Mouse (Mus musculus) MEL (cell line): ENCODE results near the gene Abtb1. TPM values are rescaled to one million over a fixed set of nuclear protein-coding genes. Genes with fewer than 3 reads are reported as not detected.

Experiments
- DNase-seq: peaks from one replicate; pipeline ENCODE4 v3.0.0; 2011; ENCODE audit warnings: low read depth, low spot score
- H3K27ac ChIP-seq: 2 replicates; pipeline ENCODE4 v1.5.1; 2012; ENCODE audit warnings: low read depth, mild to moderate bottlenecking, control low read depth, low read length, moderate library complexity; ENCODE audit not compliant: control insufficient read depth
- H3K27me3 ChIP-seq, 2 experiments: fragments of 150-350 bp in 1 of 2; sonication (generic) in 1 of 2; 2 replicates each; pipeline ENCODE4 v1.6.1; 2012; ENCODE audit warnings: low read length in 2 of 2, mild to moderate bottlenecking in 2 of 2, improper control_type of control experiment in 1 of 2, moderate library complexity in 1 of 2; ENCODE audit not compliant: insufficient read depth in 2 of 2, control insufficient read depth in 1 of 2
- H3K36me3 ChIP-seq, 2 experiments: 2 replicates each; pipeline ENCODE4 v1.6.1; 2012 to 2014; ENCODE audit warnings: low read length in 2 of 2, improper control_type of control experiment in 1 of 2, inconsistent platforms in 1 of 2, mild to moderate bottlenecking in 1 of 2; ENCODE audit not compliant: insufficient read depth in 2 of 2, control insufficient read depth in 1 of 2
- H3K4me1 ChIP-seq, 2 experiments: fragments of 150-350 bp in 1 of 2; sonication (generic) in 1 of 2; 2 replicates each; pipeline ENCODE4 v1.6.1; 2012; ENCODE audit warnings: low read length in 2 of 2, improper control_type of control experiment in 1 of 2, mild to moderate bottlenecking in 1 of 2; ENCODE audit not compliant: insufficient read depth in 2 of 2, control insufficient read depth in 1 of 2
- H3K4me3 ChIP-seq, 2 experiments: fragments of 150-350 bp in 1 of 2; sonication (generic) in 1 of 2; 2 replicates each; pipeline ENCODE4 v1.5.1; 2012; ENCODE audit warnings: low read depth in 2 of 2, low read length in 2 of 2, mild to moderate bottlenecking in 2 of 2, moderate library complexity in 2 of 2, control low read depth in 1 of 2, improper control_type of control experiment in 1 of 2; ENCODE audit not compliant: control insufficient read depth in 1 of 2, insufficient read depth in 1 of 2
- H3K79me2 ChIP-seq: 2 replicates; pipeline ENCODE4 v1.6.1; 2012; ENCODE audit warnings: mild to moderate bottlenecking, low read length, moderate library complexity; ENCODE audit not compliant: control insufficient read depth, poor library complexity, insufficient read depth
- H3K9ac ChIP-seq: 2 replicates; pipeline ENCODE4 v1.6.1; 2012; ENCODE audit warnings: low read depth, mild to moderate bottlenecking, control low read depth, low read length, moderate library complexity; ENCODE audit not compliant: control insufficient read depth, poor library complexity, severe bottlenecking
- H3K9me3 ChIP-seq: fragments of 150-350 bp; sonication (generic); replicated peaks from 2 replicates; pipeline ENCODE4 v1.6.1; 2012; ENCODE audit warnings: mild to moderate bottlenecking, low read length, improper control_type of control experiment, moderate library complexity; ENCODE audit not compliant: insufficient read depth
- BHLHE40 ChIP-seq: IDR thresholded peaks from 2 replicates; pipeline ENCODE4 v1.6.1; 2012; ENCODE audit warnings: low read depth, mild to moderate bottlenecking, inconsistent platforms, low read length, improper control_type of control experiment, borderline replicate concordance
- CTCF ChIP-seq, 3 experiments: IDR thresholded peaks in 2 of 3; conservative IDR thresholded peaks in 1 of 3; 2 replicates each; pipeline ENCODE4 v1.5.1; 2011 to 2012; ENCODE audit warnings: low read length in 3 of 3, low read depth in 2 of 3, mild to moderate bottlenecking in 2 of 3, improper control_type of control experiment in 1 of 3, inconsistent platforms in 1 of 3, mixed read lengths in 1 of 3, moderate library complexity in 1 of 3; ENCODE audit not compliant: control insufficient read depth in 1 of 3, insufficient read depth in 1 of 3, poor library complexity in 1 of 3, severe bottlenecking in 1 of 3
- ETS1 ChIP-seq: IDR thresholded peaks from 2 replicates; pipeline ENCODE4 v1.6.1; 2012; ENCODE audit warnings: low read depth, mild to moderate bottlenecking, inconsistent platforms, low read length, improper control_type of control experiment, moderate library complexity
- HCFC1 ChIP-seq: IDR thresholded peaks from 2 replicates; pipeline ENCODE4 v1.6.1; 2012; ENCODE audit warnings: low read depth, mild to moderate bottlenecking, inconsistent platforms, low read length, improper control_type of control experiment, moderate library complexity
- JUND ChIP-seq: IDR thresholded peaks from 2 replicates; pipeline ENCODE4 v1.6.1; 2011; ENCODE audit warnings: low read depth, mild to moderate bottlenecking, improper control_type of control experiment, low read length
- KAT2A ChIP-seq: conservative IDR thresholded peaks from 2 replicates; pipeline ENCODE4 v1.6.1; 2012; ENCODE audit warnings: low read depth, low read length, improper control_type of control experiment, inconsistent platforms
- POLR2AphosphoS5 ChIP-seq: IDR thresholded peaks from 2 replicates; pipeline ENCODE4 v1.6.1; 2012; ENCODE audit warnings: low read depth, borderline replicate concordance, mild to moderate bottlenecking, inconsistent platforms, low read length, moderate library complexity, mixed read lengths
- SMC3 ChIP-seq: IDR thresholded peaks from 2 replicates; pipeline ENCODE4 v1.6.1; 2011; ENCODE audit warnings: low read depth, low read length, improper control_type of control experiment
- TAL1 ChIP-seq: IDR thresholded peaks from 2 replicates; pipeline ENCODE4 v1.6.1; 2012; ENCODE audit warnings: mild to moderate bottlenecking, inconsistent platforms, low read length, moderate library complexity, mixed read lengths
- TCF12 ChIP-seq: IDR thresholded peaks from 2 replicates; pipeline ENCODE4 v1.6.1; 2014; ENCODE audit warnings: low read depth, mild to moderate bottlenecking, inconsistent platforms, low read length, improper control_type of control experiment, moderate library complexity
- USF2 ChIP-seq, 2 experiments: IDR thresholded peaks; 2 replicates each; pipeline ENCODE4 v1.6.1; 2011 to 2012; ENCODE audit warnings: improper control_type of control experiment in 2 of 2, low read length in 2 of 2, borderline replicate concordance in 1 of 2, inconsistent platforms in 1 of 2, low read depth in 1 of 2, mild to moderate bottlenecking in 1 of 2; ENCODE audit not compliant: insufficient read depth in 1 of 2
- ZKSCAN1 ChIP-seq: IDR thresholded peaks from 2 replicates; pipeline ENCODE4 v1.6.1; 2012; ENCODE audit warnings: low read depth, mild to moderate bottlenecking, inconsistent platforms, low read length, improper control_type of control experiment, moderate library complexity
- ZMIZ1 ChIP-seq: IDR thresholded peaks from 2 replicates; pipeline ENCODE4 v1.6.1; 2012; ENCODE audit warnings: low read depth, mild to moderate bottlenecking, inconsistent platforms, low read length, improper control_type of control experiment, moderate library complexity
- polyA plus RNA-seq, 2 experiments: library from polyadenylated mRNA; stranded (reverse) in 1 of 2; unstranded in 1 of 2; fragments of >175 nt in 1 of 2; fragments of >200 nt in 1 of 2; gene quantifications; 2 replicates each; pipeline versions ENCODE4 v1.2.1 to v1.2.4; 2012; ENCODE audit warnings: low replicate concordance in 2 of 2, low read depth in 1 of 2; ENCODE audit not compliant: insufficient read length in 2 of 2, insufficient read depth in 1 of 2, missing spikeins in 1 of 2
- total RNA-seq: library from RNA; depleted of rRNA; stranded (reverse); fragments of 300-350 nt; gene quantifications from 2 replicates; pipeline ENCODE4 v1.2.3, GENCODE M21; 2012

The Abtb1 gene
- total and polyA plus RNA-seq, 3 experiments: 7.4 to 16.9 TPM; not detected in 1

GRCm38 (mm10) chr6:88794561-88794971 is 47.2 kb downstream of the Abtb1 start (continued):
- no peak for TF ChIP-seq CTCF (IDR thresholded peaks at IDR 0.05 in 2 of 3, conservative IDR thresholded peaks at IDR 0.05 in 1 of 3; ENCODE audit: control insufficient read depth in 1 of 3, insufficient read depth in 1 of 3, low read depth in 2 of 3, low read length in 3 of 3, poor library complexity in 1 of 3, severe bottlenecking in 1 of 3)

DNA sequence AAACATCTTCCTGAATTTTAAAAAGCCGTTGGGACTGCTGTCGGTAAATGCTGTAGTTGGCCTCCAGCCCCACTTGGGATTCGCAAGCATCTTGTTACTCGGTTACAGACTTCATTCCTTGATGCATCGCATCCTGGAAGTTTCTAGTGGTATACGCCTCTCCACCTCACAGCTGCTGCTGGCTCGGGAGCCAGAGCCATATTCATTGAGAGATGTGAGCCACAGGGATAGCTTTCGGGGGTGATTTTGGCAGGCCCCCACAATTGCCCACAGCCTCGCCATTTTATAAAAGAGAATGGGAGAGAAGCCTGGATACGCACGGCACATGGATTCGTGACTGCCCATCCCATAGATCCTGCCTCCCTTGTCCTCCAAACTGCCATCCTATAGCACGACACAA is 47.9 kb downstream of the Abtb1 start:
- DNase-seq: no peak
- no peaks in the 10 kb centered on the region for H3K4me1 ChIP-seq
- H3K27me3 ChIP-seq: peaks cover 9 to 12% of the 10 kb centered on the region in 2 experiments
- H3K36me3 ChIP-seq: no peaks in the 10 kb centered on the region
- H3K27ac ChIP-seq: no peak overlapping the region
- H3K4me3 ChIP-seq: no peak overlapping the region
- TF ChIP-seq ETS1 (no peak), BHLHE40 (no peak), ZMIZ1 (no peak), USF2 (IDR thresholded peaks at IDR 0.05; ENCODE audit: borderline replicate concordance in 1 of 2, insufficient read depth in 1 of 2, low read depth in 1 of 2, low read length in 2 of 2) (no peak), ZKSCAN1 (no peak), SMC3 (no peak), JUND (no peak), TAL1 (no peak), TCF12 (no peak)
- no peaks in the 10 kb centered on the region for H3K9me3 ChIP-seq
- no peak overlapping the region for H3K9ac ChIP-seq
- H3K79me2 ChIP-seq: no peaks in the 10 kb centered on the region

DNA sequence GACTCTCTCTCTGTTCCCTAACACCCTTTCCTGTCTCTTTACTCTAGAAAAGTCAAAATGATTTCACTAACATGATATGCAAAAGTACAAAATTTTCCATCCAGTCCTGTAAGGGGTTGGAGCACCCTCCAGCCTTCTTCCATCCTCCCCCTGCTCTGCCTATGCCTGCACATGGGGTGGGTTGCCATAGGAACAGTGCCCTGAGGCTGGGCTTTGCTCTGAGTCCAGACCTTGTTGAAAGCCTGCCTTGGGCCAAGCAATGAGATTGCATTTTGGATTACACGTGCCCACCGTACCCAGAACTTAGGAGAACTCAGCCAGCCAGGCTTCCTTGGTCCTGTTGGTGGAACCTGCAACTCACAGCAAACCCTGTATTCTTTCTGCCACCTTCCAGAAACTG is 48.5 kb downstream of the Abtb1 start:
- TF ChIP-seq POLR2AphosphoS5: no peak
- no peak for TF ChIP-seq SMC3
- no peak for TF ChIP-seq ZMIZ1
- no peak for TF ChIP-seq HCFC1
- TF ChIP-seq KAT2A: no peak
- Histone ChIP-seq H3K27me3 (peaks cover 9 to 16% of the 10 kb centered on the region in 2 experiments), H3K4me3 (no peak overlapping the region), H3K79me2 (no peaks in the 10 kb centered on the region), H3K4me1 (no peaks in the 10 kb centered on the region), H3K9ac (no peak overlapping the region), H3K36me3 (no peaks in the 10 kb centered on the region), H3K9me3 (no peaks in the 10 kb centered on the region), H3K27ac (no peak overlapping the region)
- DNase-seq: no peak
